Mouse (Mus musculus): ENCODE measurements around the gene Enho. TPM values are rescaled to one million over a fixed set of nuclear protein-coding genes. Genes with fewer than 3 reads are reported as not detected.

Enho gene
- polyA plus RNA-seq, 1 experiment from 2014 or later, result 5.6 TPM

DNA sequence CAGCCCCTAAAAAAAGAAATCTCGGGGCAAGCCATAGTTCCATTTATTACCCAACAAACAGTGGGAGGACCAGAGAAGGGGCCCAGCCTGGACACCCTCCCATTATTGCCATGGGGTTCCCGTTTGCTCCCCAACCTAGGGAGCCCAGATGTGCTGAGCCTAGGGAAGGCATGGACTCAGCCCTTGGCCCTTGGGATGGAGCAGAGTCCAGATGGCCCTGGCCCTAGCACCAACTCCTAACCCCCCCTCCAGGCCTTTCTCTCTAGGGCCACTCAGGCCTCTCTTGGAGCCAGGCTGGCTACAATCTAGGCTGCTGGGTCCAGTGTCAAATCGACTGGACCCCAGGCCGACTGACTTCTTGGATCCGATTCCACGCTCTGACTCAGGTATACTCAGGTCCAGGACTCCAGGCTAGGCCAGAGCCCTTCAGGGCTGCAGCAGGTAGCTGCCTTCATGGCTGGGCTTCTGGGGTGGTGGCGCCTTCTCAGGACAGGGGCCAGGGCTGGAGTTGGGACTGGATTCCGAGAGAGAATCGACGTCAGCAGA, 1.9 kb downstream of the Enho start:
- H3K27ac ChIP-seq (ENCODE audit: low read length), result no peak overlapping the region
- H3K4me2 ChIP-seq (ENCODE audit: low read depth, low read length), result no peak overlapping the region
- H3K4me1 ChIP-seq (ENCODE audit: control insufficient read depth, insufficient read depth, low read length), result peaks cover 4% of the 10 kb centered on the region; the same call in 1 of the 2 replicates
- H3K36me3 ChIP-seq (ENCODE audit: control insufficient read depth, insufficient read depth), result no peaks in the 10 kb centered on the region
- H3K9me3 ChIP-seq (replicated peaks; ENCODE audit: control insufficient read depth, low read length), result no peaks in the 10 kb centered on the region
- ATAC-seq (replicated peaks; ENCODE audit: extremely low read depth, insufficient read depth, low FRiP score), result no peak
- no peak overlapping the region for H3K9ac ChIP-seq (ENCODE audit: low read length)
- no peak overlapping the region for H3K4me3 ChIP-seq (ENCODE audit: low read length)
- no peaks in the 10 kb centered on the region for H3K27me3 ChIP-seq (ENCODE audit: control insufficient read depth, insufficient read depth, low read length)
- 95% methylated on average over 10 of the region's 10 CpGs for WGBS

DNA sequence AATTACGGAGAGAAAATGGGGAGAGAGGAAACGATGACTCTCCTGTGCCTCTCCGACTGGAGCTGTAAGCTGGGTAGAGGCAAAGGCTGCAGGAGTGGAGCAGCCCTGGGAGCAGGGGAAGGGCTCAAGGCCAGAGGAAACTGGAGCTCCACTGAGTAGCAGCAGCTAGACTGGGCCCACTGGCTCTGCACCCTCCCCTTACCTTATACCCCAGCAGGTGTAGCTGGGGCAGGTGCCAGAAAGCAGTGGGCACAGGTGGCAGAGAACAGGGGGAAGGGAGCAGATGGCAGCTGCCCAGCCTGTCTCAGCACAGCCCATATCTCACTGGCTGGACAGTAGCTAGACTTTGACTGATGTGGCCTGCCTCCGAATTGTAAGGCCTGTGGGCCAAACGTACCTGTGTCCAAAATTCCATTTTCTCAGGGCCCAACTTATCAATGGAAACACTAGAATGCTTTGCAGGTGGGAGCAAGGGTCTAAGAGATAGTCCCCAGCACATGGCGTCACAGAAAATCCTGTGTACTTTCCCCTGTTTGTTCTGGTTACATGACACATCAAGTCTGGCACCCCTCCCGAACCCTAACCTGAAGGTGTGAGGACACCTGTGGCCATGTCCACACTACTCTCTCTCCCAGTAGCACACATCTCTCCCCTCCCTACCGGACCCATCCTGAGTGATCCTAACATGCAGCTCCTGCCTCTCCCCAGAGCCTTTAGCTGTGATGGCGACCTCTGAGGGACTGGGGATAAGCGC, 3.1 kb downstream of the Enho start:
- Histone ChIP-seq H3K36me3 (ENCODE audit: control insufficient read depth, insufficient read depth) (no peaks in the 10 kb centered on the region), H3K27ac (ENCODE audit: low read length) (no peak overlapping the region), H3K27me3 (ENCODE audit: control insufficient read depth, insufficient read depth, low read length) (no peaks in the 10 kb centered on the region), H3K4me2 (ENCODE audit: low read depth, low read length) (no peak overlapping the region), H3K9me3 (replicated peaks; ENCODE audit: control insufficient read depth, low read length) (no peaks in the 10 kb centered on the region), H3K4me3 (ENCODE audit: low read length) (no peak overlapping the region), H3K9ac (ENCODE audit: low read length) (no peak overlapping the region), H3K4me1 (ENCODE audit: control insufficient read depth, insufficient read depth, low read length) (peaks cover 4% of the 10 kb centered on the region; the same call in 1 of the 2 replicates)
- no peak for ATAC-seq (replicated peaks; ENCODE audit: extremely low read depth, insufficient read depth, low FRiP score)
- WGBS, result 74% methylated on average over 10 of the region's 10 CpGs

- Histone ChIP-seq H3K4me1 (ENCODE audit: control insufficient read depth, insufficient read depth, low read length) (peaks cover 10% of the 10 kb centered on the region), H3K27me3 (ENCODE audit: control insufficient read depth, insufficient read depth, low read length) (no peaks in the 10 kb centered on the region), H3K4me3 (ENCODE audit: low read length) (no peak overlapping the region), H3K9ac (ENCODE audit: low read length) (no peak overlapping the region), H3K36me3 (ENCODE audit: control insufficient read depth, insufficient read depth) (no peaks in the 10 kb centered on the region), H3K4me2 (ENCODE audit: low read depth, low read length) (no peak overlapping the region), H3K27ac (ENCODE audit: low read length) (no peak overlapping the region), H3K9me3 (replicated peaks; ENCODE audit: control insufficient read depth, low read length) (no peaks in the 10 kb centered on the region)
- 30% methylated on average over 7 of the region's 7 CpGs for WGBS
- no peak for ATAC-seq (replicated peaks; ENCODE audit: extremely low read depth, insufficient read depth, low FRiP score)
Measured at GRCm38 (mm10) chr4:41636366-41636765, 3.8 kb downstream of the Enho start.

GRCm38 (mm10) chr4:41635906-41636305, 4.2 kb downstream of the Enho start:
- 48% methylated on average over 2 of the region's 2 CpGs for WGBS
- Histone ChIP-seq H3K9ac (ENCODE audit: low read length) (no peak overlapping the region), H3K36me3 (ENCODE audit: control insufficient read depth, insufficient read depth) (no peaks in the 10 kb centered on the region), H3K27ac (ENCODE audit: low read length) (no peak overlapping the region), H3K27me3 (ENCODE audit: control insufficient read depth, insufficient read depth, low read length) (no peaks in the 10 kb centered on the region), H3K4me2 (ENCODE audit: low read depth, low read length) (no peak overlapping the region), H3K4me3 (ENCODE audit: low read length) (no peak overlapping the region), H3K4me1 (ENCODE audit: control insufficient read depth, insufficient read depth, low read length) (peaks cover 15% of the 10 kb centered on the region), H3K9me3 (replicated peaks; ENCODE audit: control insufficient read depth, low read length) (no peaks in the 10 kb centered on the region)
- ATAC-seq (replicated peaks; ENCODE audit: extremely low read depth, insufficient read depth, low FRiP score), result no peak

DNA sequence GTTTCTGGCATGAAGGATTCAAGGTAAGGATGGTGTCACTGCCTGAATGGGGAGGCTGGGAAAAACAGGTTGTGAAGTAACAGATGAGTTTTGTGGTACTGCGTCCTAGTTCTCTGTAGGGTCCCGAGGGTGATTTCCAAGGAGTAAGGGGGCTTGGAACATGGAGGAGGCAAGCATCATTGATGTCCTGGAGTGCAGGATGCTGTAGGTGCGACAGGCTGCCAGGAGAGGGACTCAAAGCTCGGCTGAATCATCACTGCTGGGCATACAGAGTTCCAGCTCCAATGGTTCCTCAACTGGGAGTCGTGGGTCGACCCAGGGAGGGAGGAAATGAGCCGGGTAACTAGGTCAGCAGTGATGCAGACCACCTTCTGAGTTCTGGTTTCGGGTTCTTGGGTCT, 4.9 kb downstream of the Enho start:
- no peak overlapping the region for H3K4me3 ChIP-seq (ENCODE audit: low read length)
- peaks cover 17% of the 10 kb centered on the region for H3K4me1 ChIP-seq (ENCODE audit: control insufficient read depth, insufficient read depth, low read length)
- no peak overlapping the region for H3K27ac ChIP-seq (ENCODE audit: low read length)
- no peaks in the 10 kb centered on the region for H3K36me3 ChIP-seq (ENCODE audit: control insufficient read depth, insufficient read depth)
- H3K9ac ChIP-seq (ENCODE audit: low read length), result no peak overlapping the region
- no peaks in the 10 kb centered on the region for H3K27me3 ChIP-seq (ENCODE audit: control insufficient read depth, insufficient read depth, low read length)
- no peak for ATAC-seq (replicated peaks; ENCODE audit: extremely low read depth, insufficient read depth, low FRiP score)
- no peak overlapping the region for H3K4me2 ChIP-seq (ENCODE audit: low read depth, low read length)
- 73% methylated on average over 8 of the region's 8 CpGs for WGBS
- no peaks in the 10 kb centered on the region for H3K9me3 ChIP-seq (replicated peaks; ENCODE audit: control insufficient read depth, low read length)

DNA sequence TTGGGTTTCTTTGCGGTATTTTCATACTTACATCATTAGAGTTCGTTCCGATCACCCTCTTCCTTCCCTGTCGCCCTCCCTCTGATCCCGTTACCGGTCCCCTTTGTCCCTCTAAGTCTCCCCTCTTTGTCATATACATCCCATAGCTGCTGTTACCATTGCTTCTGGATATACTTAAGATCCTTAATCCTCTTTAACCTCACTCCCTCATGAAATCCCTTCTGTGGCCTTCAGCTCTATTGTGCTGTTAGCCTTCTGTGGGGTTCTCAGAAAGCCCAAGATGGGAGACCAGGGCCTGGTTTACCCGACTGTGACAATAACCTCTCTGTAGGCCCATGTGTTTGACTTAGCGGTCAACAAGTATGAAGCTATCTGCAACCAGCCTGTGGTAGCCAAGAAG, 5.5 kb downstream of the Enho start:
- Histone ChIP-seq H3K4me2 (ENCODE audit: low read depth, low read length) (no peak overlapping the region), H3K27me3 (ENCODE audit: control insufficient read depth, insufficient read depth, low read length) (no peaks in the 10 kb centered on the region), H3K9ac (ENCODE audit: low read length) (no peak overlapping the region), H3K4me1 (ENCODE audit: control insufficient read depth, insufficient read depth, low read length) (peaks cover 17% of the 10 kb centered on the region), H3K36me3 (ENCODE audit: control insufficient read depth, insufficient read depth) (no peaks in the 10 kb centered on the region), H3K27ac (ENCODE audit: low read length) (no peak overlapping the region), H3K4me3 (ENCODE audit: low read length) (no peak overlapping the region), H3K9me3 (replicated peaks; ENCODE audit: control insufficient read depth, low read length) (no peaks in the 10 kb centered on the region)
- ATAC-seq (replicated peaks; ENCODE audit: extremely low read depth, insufficient read depth, low FRiP score), result no peak
- WGBS, result 88% methylated on average over 8 of the region's 8 CpGs

DNA sequence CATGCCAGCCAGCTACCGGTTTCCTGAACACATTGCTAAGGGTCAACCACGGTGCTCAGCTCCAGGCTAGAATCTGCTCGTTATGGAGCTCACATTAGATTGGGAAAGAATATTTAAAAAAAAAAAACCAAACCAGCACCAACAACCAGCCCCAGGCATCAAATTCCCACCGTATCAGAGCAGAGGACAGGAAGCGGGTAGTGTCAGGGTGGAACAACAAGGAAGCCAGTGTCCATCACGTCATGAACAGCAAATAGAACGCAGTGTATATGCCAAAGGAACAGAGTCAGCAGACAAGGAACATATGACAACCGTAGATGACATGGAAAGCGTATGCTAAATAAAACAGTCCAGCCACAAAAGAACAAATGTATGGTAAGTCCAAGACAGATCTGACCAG, 7.1 kb downstream of the Enho start:
- no peaks in the 10 kb centered on the region for H3K27me3 ChIP-seq (ENCODE audit: control insufficient read depth, insufficient read depth, low read length)
- no peak overlapping the region for H3K4me2 ChIP-seq (ENCODE audit: low read depth, low read length)
- no peaks in the 10 kb centered on the region for H3K36me3 ChIP-seq (ENCODE audit: control insufficient read depth, insufficient read depth)
- H3K27ac ChIP-seq (ENCODE audit: low read length), result no peak overlapping the region
- no peak for ATAC-seq (replicated peaks; ENCODE audit: extremely low read depth, insufficient read depth, low FRiP score)
- no peak overlapping the region for H3K9ac ChIP-seq (ENCODE audit: low read length)
- H3K4me1 ChIP-seq (ENCODE audit: control insufficient read depth, insufficient read depth, low read length), result peaks cover 24% of the 10 kb centered on the region
- WGBS, result 63% methylated on average over 9 of the region's 9 CpGs
- no peak overlapping the region for H3K4me3 ChIP-seq (ENCODE audit: low read length)
- H3K9me3 ChIP-seq (replicated peaks; ENCODE audit: control insufficient read depth, low read length), result no peaks in the 10 kb centered on the region

GRCm38 (mm10) chr4:41631390-41631789, 8.7 kb downstream of the Enho start:
- WGBS, result 6% methylated on average over 11 of the region's 11 CpGs
- Histone ChIP-seq H3K9ac (ENCODE audit: low read length) (peak overlapping the region; percentile 50), H3K4me2 (ENCODE audit: low read depth, low read length) (peak overlapping the region; percentile 50), H3K4me1 (ENCODE audit: control insufficient read depth, insufficient read depth, low read length) (peaks cover 24% of the 10 kb centered on the region), H3K9me3 (replicated peaks; ENCODE audit: control insufficient read depth, low read length) (no peaks in the 10 kb centered on the region), H3K36me3 (ENCODE audit: control insufficient read depth, insufficient read depth) (no peaks in the 10 kb centered on the region), H3K27me3 (ENCODE audit: control insufficient read depth, insufficient read depth, low read length) (no peaks in the 10 kb centered on the region), H3K4me3 (ENCODE audit: low read length) (0 out of 2 replicates have a peak overlapping the region, but pooled peaks have one; percentile 3), H3K27ac (ENCODE audit: low read length) (peak overlapping the region; percentile 74)
- peak; percentile 68 for ATAC-seq (replicated peaks; ENCODE audit: extremely low read depth, insufficient read depth, low FRiP score)

DNA sequence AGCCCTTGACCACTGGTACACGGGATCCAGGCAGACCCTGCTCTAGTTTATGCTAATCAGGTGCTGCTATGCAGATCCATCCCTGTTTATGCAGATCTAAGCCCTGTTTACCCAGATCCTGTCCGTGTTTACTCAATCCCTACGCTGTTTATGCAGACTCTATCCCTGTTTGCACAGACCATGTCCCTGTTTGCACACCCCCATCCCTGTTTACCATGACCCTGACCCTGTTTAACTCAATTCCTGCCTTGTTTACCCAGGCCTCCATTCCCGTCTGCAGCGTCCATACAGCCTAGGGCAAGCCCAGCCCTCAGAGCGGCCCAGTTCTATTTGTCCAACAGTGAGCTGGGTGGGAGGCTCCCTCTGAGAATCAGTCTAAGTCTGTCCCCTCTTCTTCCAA, 9.9 kb downstream of the Enho start:
- no peak overlapping the region for H3K4me3 ChIP-seq (ENCODE audit: low read length)
- H3K4me2 ChIP-seq (ENCODE audit: low read depth, low read length), result no peak overlapping the region
- no peaks in the 10 kb centered on the region for H3K27me3 ChIP-seq (ENCODE audit: control insufficient read depth, insufficient read depth, low read length)
- no peaks in the 10 kb centered on the region for H3K9me3 ChIP-seq (replicated peaks; ENCODE audit: control insufficient read depth, low read length)
- no peaks in the 10 kb centered on the region for H3K36me3 ChIP-seq (ENCODE audit: control insufficient read depth, insufficient read depth)
- no peak overlapping the region for H3K9ac ChIP-seq (ENCODE audit: low read length)
- H3K27ac ChIP-seq (ENCODE audit: low read length), result no peak overlapping the region
- H3K4me1 ChIP-seq (ENCODE audit: control insufficient read depth, insufficient read depth, low read length), result peaks cover 20% of the 10 kb centered on the region
- ATAC-seq (replicated peaks; ENCODE audit: extremely low read depth, insufficient read depth, low FRiP score), result no peak
- WGBS, result 61% methylated on average over 6 of the region's 6 CpGs
